Mouse (Mus musculus): ENCODE results near the gene Coa5. TPM values are rescaled to one million over a fixed set of nuclear protein-coding genes. Genes with fewer than 3 reads are reported as not detected.

Coa5 gene
- polyA plus RNA-seq, 1 experiment from 2014 or later, result 58.5 TPM

GRCm38 (mm10) chr1:37386448-37386971 lies 43.4 kb downstream of the Coa5 start:
- no peaks in the 10 kb centered on the region for H3K27me3 ChIP-seq (ENCODE audit: control insufficient read depth, insufficient read depth, low read length)
- H3K36me3 ChIP-seq (ENCODE audit: control insufficient read depth, insufficient read depth, low read length), result peaks cover 3% of the 10 kb centered on the region; the same call in 1 of the 2 replicates
- no peak overlapping the region for H3K9ac ChIP-seq (ENCODE audit: low read depth, low read length)
- no peak overlapping the region for H3K27ac ChIP-seq (ENCODE audit: low read depth, low read length)
- no peak for ATAC-seq (ENCODE audit: low FRiP score, low TSS enrichment)
- H3K4me3 ChIP-seq (ENCODE audit: low read length), result no peak overlapping the region
- no peaks in the 10 kb centered on the region for H3K4me1 ChIP-seq (ENCODE audit: control insufficient read depth, insufficient read depth, low read length)
- H3K4me2 ChIP-seq (replicated peaks; ENCODE audit: low read depth, low read length), result no peak overlapping the region
- no peaks in the 10 kb centered on the region for H3K9me3 ChIP-seq (ENCODE audit: control insufficient read depth, low read length)
- 87% methylated on average over 7 of the region's 7 CpGs for WGBS

GRCm38 (mm10) chr1:37384304-37384703 lies 45.6 kb downstream of the Coa5 start:
- no peak for ATAC-seq (ENCODE audit: low FRiP score, low TSS enrichment)
- Histone ChIP-seq H3K27ac (ENCODE audit: low read depth, low read length) (no peak overlapping the region), H3K27me3 (ENCODE audit: control insufficient read depth, insufficient read depth, low read length) (no peaks in the 10 kb centered on the region), H3K4me2 (replicated peaks; ENCODE audit: low read depth, low read length) (no peak overlapping the region), H3K36me3 (ENCODE audit: control insufficient read depth, insufficient read depth, low read length) (peaks cover 3% of the 10 kb centered on the region; the same call in 1 of the 2 replicates), H3K9ac (ENCODE audit: low read depth, low read length) (no peak overlapping the region), H3K9me3 (ENCODE audit: control insufficient read depth, low read length) (no peaks in the 10 kb centered on the region), H3K4me3 (ENCODE audit: low read length) (no peak overlapping the region), H3K4me1 (ENCODE audit: control insufficient read depth, insufficient read depth, low read length) (no peaks in the 10 kb centered on the region)
- 93% methylated on average over 3 of the region's 3 CpGs for WGBS

GRCm38 (mm10) chr1:37380913-37381312 lies 49.0 kb downstream of the Coa5 start:
- Histone ChIP-seq H3K4me3 (ENCODE audit: low read length) (no peak overlapping the region), H3K4me2 (replicated peaks; ENCODE audit: low read depth, low read length) (no peak overlapping the region), H3K27ac (ENCODE audit: low read depth, low read length) (no peak overlapping the region), H3K9me3 (ENCODE audit: control insufficient read depth, low read length) (no peaks in the 10 kb centered on the region), H3K4me1 (ENCODE audit: control insufficient read depth, insufficient read depth, low read length) (no peaks in the 10 kb centered on the region), H3K27me3 (ENCODE audit: control insufficient read depth, insufficient read depth, low read length) (no peaks in the 10 kb centered on the region), H3K36me3 (ENCODE audit: control insufficient read depth, insufficient read depth, low read length) (peaks cover 3% of the 10 kb centered on the region; the same call in 1 of the 2 replicates), H3K9ac (ENCODE audit: low read depth, low read length) (no peak overlapping the region)
- no peak for ATAC-seq (ENCODE audit: low FRiP score, low TSS enrichment)
- 92% methylated on average over 5 of the region's 5 CpGs for WGBS

- Histone ChIP-seq H3K4me1 (ENCODE audit: control insufficient read depth, insufficient read depth, low read length) (no peaks in the 10 kb centered on the region), H3K27me3 (ENCODE audit: control insufficient read depth, insufficient read depth, low read length) (no peaks in the 10 kb centered on the region), H3K27ac (ENCODE audit: low read depth, low read length) (no peak overlapping the region), H3K4me3 (ENCODE audit: low read length) (no peak overlapping the region), H3K36me3 (ENCODE audit: control insufficient read depth, insufficient read depth, low read length) (peaks cover 3% of the 10 kb centered on the region; the same call in 1 of the 2 replicates), H3K9ac (ENCODE audit: low read depth, low read length) (no peak overlapping the region), H3K4me2 (replicated peaks; ENCODE audit: low read depth, low read length) (no peak overlapping the region), H3K9me3 (ENCODE audit: control insufficient read depth, low read length) (no peaks in the 10 kb centered on the region)
- 59% methylated on average over 4 of the region's 4 CpGs for WGBS
- ATAC-seq (ENCODE audit: low FRiP score, low TSS enrichment), result no peak
Measured at GRCm38 (mm10) chr1:37379536-37379935, 50.4 kb downstream of the Coa5 start.

GRCm38 (mm10) chr1:37378095-37378494 lies 51.8 kb downstream of the Coa5 start:
- Histone ChIP-seq H3K9me3 (ENCODE audit: control insufficient read depth, low read length) (no peaks in the 10 kb centered on the region), H3K27ac (ENCODE audit: low read depth, low read length) (no peak overlapping the region), H3K27me3 (ENCODE audit: control insufficient read depth, insufficient read depth, low read length) (no peaks in the 10 kb centered on the region), H3K4me3 (ENCODE audit: low read length) (no peak overlapping the region), H3K36me3 (ENCODE audit: control insufficient read depth, insufficient read depth, low read length) (peaks cover 1% of the 10 kb centered on the region; the same call in 1 of the 2 replicates), H3K4me2 (replicated peaks; ENCODE audit: low read depth, low read length) (no peak overlapping the region), H3K4me1 (ENCODE audit: control insufficient read depth, insufficient read depth, low read length) (no peaks in the 10 kb centered on the region), H3K9ac (ENCODE audit: low read depth, low read length) (no peak overlapping the region)
- no peak for ATAC-seq (ENCODE audit: low FRiP score, low TSS enrichment)
- WGBS, result 90% methylated on average over 5 of the region's 5 CpGs

GRCm38 (mm10) chr1:37376751-37377150 lies 53.2 kb downstream of the Coa5 start:
- peaks cover 3% of the 10 kb centered on the region; the same call in 1 of the 2 replicates for H3K36me3 ChIP-seq (ENCODE audit: control insufficient read depth, insufficient read depth, low read length)
- H3K4me1 ChIP-seq (ENCODE audit: control insufficient read depth, insufficient read depth, low read length), result no peaks in the 10 kb centered on the region
- H3K27me3 ChIP-seq (ENCODE audit: control insufficient read depth, insufficient read depth, low read length), result no peaks in the 10 kb centered on the region
- 71% methylated on average over 2 of the region's 2 CpGs for WGBS
- no peaks in the 10 kb centered on the region for H3K9me3 ChIP-seq (ENCODE audit: control insufficient read depth, low read length)
- H3K27ac ChIP-seq (ENCODE audit: low read depth, low read length), result no peak overlapping the region
- H3K4me2 ChIP-seq (replicated peaks; ENCODE audit: low read depth, low read length), result no peak overlapping the region
- ATAC-seq (ENCODE audit: low FRiP score, low TSS enrichment), result no peak
- no peak overlapping the region for H3K4me3 ChIP-seq (ENCODE audit: low read length)
- no peak overlapping the region for H3K9ac ChIP-seq (ENCODE audit: low read depth, low read length)

GRCm38 (mm10) chr1:37376177-37376576 lies 53.7 kb downstream of the Coa5 start:
- ATAC-seq (ENCODE audit: low FRiP score, low TSS enrichment), result no peak

GRCm38 (mm10) chr1:37368768-37369385 lies 61.0 kb downstream of the Coa5 start:
- Histone ChIP-seq H3K27ac (ENCODE audit: low read depth, low read length) (no peak overlapping the region), H3K9me3 (ENCODE audit: control insufficient read depth, low read length) (no peaks in the 10 kb centered on the region), H3K4me2 (replicated peaks; ENCODE audit: low read depth, low read length) (no peak overlapping the region), H3K9ac (ENCODE audit: low read depth, low read length) (no peak overlapping the region), H3K4me1 (ENCODE audit: control insufficient read depth, insufficient read depth, low read length) (no peaks in the 10 kb centered on the region), H3K4me3 (ENCODE audit: low read length) (no peak overlapping the region), H3K27me3 (ENCODE audit: control insufficient read depth, insufficient read depth, low read length) (no peaks in the 10 kb centered on the region), H3K36me3 (ENCODE audit: control insufficient read depth, insufficient read depth, low read length) (peaks cover 14% of the 10 kb centered on the region; the same call in 1 of the 2 replicates)
- no peak for ATAC-seq (ENCODE audit: low FRiP score, low TSS enrichment)
- WGBS, result 84% methylated on average over 7 of the region's 7 CpGs

More at GRCm38 (mm10) chr1:37376177-37376576, 53.7 kb downstream of the Coa5 start:
- H3K27ac ChIP-seq (ENCODE audit: low read depth, low read length), result no peak overlapping the region
- H3K9me3 ChIP-seq (ENCODE audit: control insufficient read depth, low read length), result no peaks in the 10 kb centered on the region
- peaks cover 3% of the 10 kb centered on the region; the same call in 1 of the 2 replicates for H3K36me3 ChIP-seq (ENCODE audit: control insufficient read depth, insufficient read depth, low read length)
- H3K27me3 ChIP-seq (ENCODE audit: control insufficient read depth, insufficient read depth, low read length), result no peaks in the 10 kb centered on the region
- H3K4me3 ChIP-seq (ENCODE audit: low read length), result no peak overlapping the region
- no peaks in the 10 kb centered on the region for H3K4me1 ChIP-seq (ENCODE audit: control insufficient read depth, insufficient read depth, low read length)
- no peak overlapping the region for H3K9ac ChIP-seq (ENCODE audit: low read depth, low read length)
- H3K4me2 ChIP-seq (replicated peaks; ENCODE audit: low read depth, low read length), result no peak overlapping the region
- WGBS, result 90% methylated on average over 8 of the region's 8 CpGs

GRCm38 (mm10) chr1:37368125-37368524 lies 61.8 kb downstream of the Coa5 start:
- ATAC-seq (ENCODE audit: low FRiP score, low TSS enrichment), result no peak
- WGBS, result 92% methylated on average over 10 of the region's 10 CpGs
- Histone ChIP-seq H3K9me3 (ENCODE audit: control insufficient read depth, low read length) (no peaks in the 10 kb centered on the region), H3K27me3 (ENCODE audit: control insufficient read depth, insufficient read depth, low read length) (no peaks in the 10 kb centered on the region), H3K4me3 (ENCODE audit: low read length) (no peak overlapping the region), H3K9ac (ENCODE audit: low read depth, low read length) (no peak overlapping the region), H3K4me1 (ENCODE audit: control insufficient read depth, insufficient read depth, low read length) (no peaks in the 10 kb centered on the region), H3K27ac (ENCODE audit: low read depth, low read length) (no peak overlapping the region), H3K36me3 (ENCODE audit: control insufficient read depth, insufficient read depth, low read length) (peaks cover 14% of the 10 kb centered on the region; the same call in 1 of the 2 replicates), H3K4me2 (replicated peaks; ENCODE audit: low read depth, low read length) (no peak overlapping the region)

Measured in kidney, embryonic 14.5 days (tissue).